Mouse (Mus musculus) left cerebral cortex, postnatal 36 days (tissue): ENCODE results near the gene Fbxl19. TPM values are rescaled to one million over a fixed set of nuclear protein-coding genes. Genes with fewer than 3 reads are reported as not detected.

Experiments
- DNase-seq, 2 experiments: peaks; one replicate each; pipeline ENCODE4 v3.0.0; 2021 to 2022; ENCODE audit warnings: low spot score in 2 of 2, mixed read lengths in 1 of 2
- intact Hi-C: fragments of 180-260 bp; cut with DNase I; formaldehyde crosslinking; loops from one replicate; pipeline ENCODE4 v1.15.1; 2025
- microRNA-seq: library from miRNA; unstranded; fragments of <30 nt; microRNA quantifications from one replicate; pipeline ENCODE4 v1.2.0, GENCODE M21; 2022
- total RNA-seq, 2 experiments: library from RNA; stranded (reverse); gene quantifications; 2 replicates each; pipeline ENCODE4 v1.2.3; 2021

The Fbxl19 gene
- total RNA-seq, 2 experiments from 2014 or later: 73.2 to 84.6 TPM

- intact Hi-C loops: no loop called here
- no peak for DNase-seq
Measured at GRCm38 (mm10) chr7:127817776-127818175, 73.4 kb downstream of the Fbxl19 start.

Small RNA genes lying within 50 kb of the gene (microRNA-seq; reads per million reads assigned to microRNA genes)
- not detected for gene Mir762

Other genes starting within 250 kb of the Fbxl19 start
- 100 to 1,000 TPM in 1 of 2 experiments, 10 to 100 TPM in 1; 99.0 to 131 TPM for gene Srcap, start 232.6 kb upstream of the Fbxl19 start, total RNA-seq
- gene Gm42715, start 225.0 kb upstream of the Fbxl19 start, total RNA-seq: 10 to 100 TPM in 1 of 2 experiments, 1 to 10 TPM in 1; 7.6 to 15.0 TPM
- 1 to 10 TPM in 1 of 2 experiments, not detected in 1; 3.4 TPM for gene Tmem265, start 183.2 kb upstream of the Fbxl19 start, total RNA-seq
- gene Phkg2, start 171.2 kb upstream of the Fbxl19 start, total RNA-seq: 10 to 100 TPM; 69.2 to 81.4 TPM
- 1 to 10 TPM; 9.3 to 9.7 TPM for gene Ccdc189, start 155.9 kb upstream of the Fbxl19 start, total RNA-seq
- 10 to 100 TPM; 63.1 to 81.0 TPM for gene Rnf40, start 155.8 kb upstream of the Fbxl19 start, total RNA-seq
- gene Zfp629, start 128.7 kb upstream of the Fbxl19 start, total RNA-seq: 10 to 100 TPM; 22.1 to 24.7 TPM
- gene Bcl7c, start 35.6 kb upstream of the Fbxl19 start, total RNA-seq: 10 to 100 TPM; 37.9 to 47.9 TPM
- 1 to 10 TPM; 2.4 to 2.5 TPM for gene Ctf1, start 31.8 kb upstream of the Fbxl19 start, total RNA-seq
- gene Ctf2, start 12.4 kb upstream of the Fbxl19 start, total RNA-seq: not detected
- gene Orai3, start 25.3 kb downstream of the Fbxl19 start, total RNA-seq: 10 to 100 TPM; 18.9 to 25.4 TPM
- gene Setd1a, start 32.1 kb downstream of the Fbxl19 start, total RNA-seq: 10 to 100 TPM; 40.0 to 53.4 TPM
- 1 to 10 TPM; 3.9 to 4.1 TPM for gene Gm49388, start 41.1 kb downstream of the Fbxl19 start, total RNA-seq
- gene Hsd3b7, start 56.1 kb downstream of the Fbxl19 start, total RNA-seq: 1 to 10 TPM; 3.3 to 4.0 TPM
- gene Stx4a, start 79.8 kb downstream of the Fbxl19 start, total RNA-seq: 10 to 100 TPM; 74.6 to 76.0 TPM
- 100 to 1,000 TPM; 431 to 441 TPM for gene Stx1b, start 80.0 kb downstream of the Fbxl19 start, total RNA-seq
- 10 to 100 TPM; 27.0 to 33.9 TPM for gene Zfp646, start 131.7 kb downstream of the Fbxl19 start, total RNA-seq
- 10 to 100 TPM; 20.0 to 26.4 TPM for gene Zfp668, start 132.3 kb downstream of the Fbxl19 start, total RNA-seq
- gene Prss53, start 146.4 kb downstream of the Fbxl19 start, total RNA-seq: 1 to 10 TPM in 1 of 2 experiments, under 1 TPM in 1; 0.76 to 2.2 TPM
- not detected for gene Gm21974, start 150.9 kb downstream of the Fbxl19 start, total RNA-seq
- gene Vkorc1, start 151.1 kb downstream of the Fbxl19 start, total RNA-seq: 10 to 100 TPM; 22.2 to 24.5 TPM
- gene Bckdk, start 159.5 kb downstream of the Fbxl19 start, total RNA-seq: 10 to 100 TPM; 36.4 to 46.4 TPM
- gene Kat8, start 168.0 kb downstream of the Fbxl19 start, total RNA-seq: 10 to 100 TPM; 27.6 to 34.8 TPM
- not detected for gene Prss8, start 185.6 kb downstream of the Fbxl19 start, total RNA-seq
- 10 to 100 TPM in 1 of 2 experiments, 1 to 10 TPM in 1; 8.2 to 10.2 TPM for gene Prss36, start 202.2 kb downstream of the Fbxl19 start, total RNA-seq
- gene Fus, start 222.9 kb downstream of the Fbxl19 start, total RNA-seq: 100 to 1,000 TPM; 259 to 349 TPM
- 1 to 10 TPM in 1 of 2 experiments, under 1 TPM in 1; 0.79 to 1.8 TPM for gene Pycard, start 249.3 kb downstream of the Fbxl19 start, total RNA-seq